Mouse (Mus musculus) embryonic facial prominence, embryonic 15.5 days (tissue): ENCODE results near the gene Phb2. TPM values are rescaled to one million over a fixed set of nuclear protein-coding genes. Genes with fewer than 3 reads are reported as not detected.

Experiments used
- ATAC-seq: fragments of 200-750 bp; cut with Nextera tagmentation; 2 replicates; pipeline ENCODE4 v1.8.0; 2017; ENCODE audit warnings: low read depth, moderate TSS enrichment; ENCODE audit not compliant: insufficient number of reproducible peaks, low FRiP score, low TSS enrichment
- H3K27ac ChIP-seq: fragments of 300-500 bp; sonication (generic); replicated peaks from 2 replicates; pipeline ENCODE4 v1.5.1; 2015; ENCODE audit warnings: mild to moderate bottlenecking, inconsistent platforms
- H3K27me3 ChIP-seq: fragments of 300-500 bp; sonication (generic); 2 replicates; pipeline ENCODE4 v1.6.1; 2015; ENCODE audit warnings: inconsistent platforms
- H3K36me3 ChIP-seq: fragments of 300-500 bp; sonication (generic); 2 replicates; pipeline ENCODE4 v1.6.1; 2015; ENCODE audit warnings: mild to moderate bottlenecking, inconsistent platforms
- H3K4me1 ChIP-seq: fragments of 300-500 bp; sonication (generic); 2 replicates; pipeline ENCODE4 v1.6.1; 2015; ENCODE audit warnings: inconsistent platforms
- H3K4me2 ChIP-seq: fragments of 300-500 bp; sonication (generic); replicated peaks from 2 replicates; pipeline ENCODE4 v1.6.1; 2015; ENCODE audit warnings: mild to moderate bottlenecking, inconsistent platforms
- H3K4me3 ChIP-seq: fragments of 300-500 bp; sonication (generic); replicated peaks from 2 replicates; pipeline ENCODE4 v1.5.1; 2015; ENCODE audit warnings: mild to moderate bottlenecking, inconsistent platforms
- H3K9ac ChIP-seq: fragments of 300-500 bp; sonication (generic); 2 replicates; pipeline ENCODE4 v1.6.1; 2015; ENCODE audit warnings: inconsistent platforms
- H3K9me3 ChIP-seq: fragments of 300-500 bp; sonication (generic); replicated peaks from 2 replicates; pipeline ENCODE4 v1.6.1; 2016; ENCODE audit warnings: inconsistent platforms
- WGBS: fragments of 180-500 bp; shearing (Covaris S2); methylation state at CpG from one replicate; pipeline ENCODE4 v1.1.7; 2015; 5-methylcytosine and 5-hydroxymethylcytosine counted together
- polyA plus RNA-seq: library from polyadenylated mRNA; unstranded; fragments of >200 nt; fragmentation: Nextera tagmentation; extraction: Ambion mirVana; gene quantifications from 2 replicates; pipeline ENCODE4 v1.2.1, GENCODE M21; 2015

Phb2 gene
- polyA plus RNA-seq, 1 experiment from 2014 or later = 301 TPM

DNA sequence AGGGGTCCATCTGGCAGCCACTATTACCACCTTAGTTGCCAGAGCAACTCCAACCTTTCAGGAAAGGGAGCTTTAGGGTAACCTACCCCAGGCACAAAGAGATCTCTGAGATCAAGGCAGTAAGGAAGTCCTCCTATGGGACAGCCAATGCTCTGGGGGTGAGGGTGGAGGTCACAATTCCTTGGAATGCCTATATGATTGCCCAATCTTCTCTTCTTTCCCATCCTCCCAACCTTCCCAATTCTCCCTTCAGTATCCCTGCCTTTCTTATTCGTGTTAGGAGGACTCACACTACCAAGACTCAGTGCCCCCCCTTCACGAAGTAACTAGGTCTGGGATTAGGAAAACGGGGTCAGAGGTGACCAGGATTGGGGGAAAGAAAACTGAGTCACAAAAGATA lies 43.2 kb downstream of the Phb2 start:
- WGBS = 1% methylated on average over 3 of the region's 3 CpGs
- peak overlapping the region; percentile 70 for H3K4me2 ChIP-seq
- H3K9ac ChIP-seq = peak overlapping the region; percentile 83
- no peaks in the 10 kb centered on the region for H3K9me3 ChIP-seq
- no peaks in the 10 kb centered on the region for H3K36me3 ChIP-seq
- ATAC-seq = no peak
- H3K4me1 ChIP-seq = peaks cover 45% of the 10 kb centered on the region
- no peaks in the 10 kb centered on the region for H3K27me3 ChIP-seq
- peak overlapping the region; percentile 78 for H3K4me3 ChIP-seq
- H3K27ac ChIP-seq = peak overlapping the region; percentile 98

DNA sequence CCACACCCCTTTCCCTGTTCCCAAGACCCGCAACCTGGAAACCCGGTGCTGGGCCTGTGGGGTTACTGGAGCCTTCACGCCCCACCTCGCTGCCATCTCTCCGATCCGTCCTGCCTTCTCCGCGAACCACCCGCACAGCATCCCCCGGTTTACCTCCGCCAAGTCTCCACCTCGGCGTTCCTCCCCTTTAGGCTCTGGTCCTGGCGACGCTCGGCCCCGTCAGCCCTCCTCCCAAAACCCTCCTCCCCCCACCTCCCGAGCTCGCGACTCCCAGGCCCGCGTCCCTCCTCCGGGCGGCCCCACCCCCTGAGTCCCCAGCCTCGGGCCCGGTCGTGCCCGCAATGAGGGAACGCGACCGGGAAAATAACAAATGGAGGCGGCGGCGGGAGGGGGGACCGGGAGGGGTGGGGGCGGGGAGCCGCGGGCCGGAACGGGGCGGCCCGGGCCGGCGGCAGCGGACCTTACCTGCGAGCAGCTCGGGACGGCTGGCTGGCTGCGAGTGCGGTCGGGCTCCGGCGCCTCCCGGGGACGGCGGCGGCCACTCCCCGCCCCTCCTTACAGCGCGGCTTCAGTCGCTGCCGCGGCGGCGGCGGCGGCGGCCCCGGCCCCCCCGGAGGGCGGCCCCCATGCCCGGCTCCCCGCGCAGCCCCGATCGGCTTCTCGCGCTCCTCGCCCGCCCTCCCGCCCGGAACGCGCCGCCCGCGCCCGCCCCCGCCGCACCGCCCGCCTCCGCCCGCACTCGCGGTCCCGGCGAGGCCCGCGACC lies 43.9 kb downstream of the Phb2 start, which contains the start of the genes Gm45234 and Atn1:
Gm45234 (minus strand) TSS at position 191 of the 765 bp plus-strand sequence.
Atn1 (minus strand) TSS at position 694 of the 765 bp plus-strand sequence.
- Histone ChIP-seq H3K4me1 (peaks cover 45% of the 10 kb centered on the region), H3K9ac (peak within 1 kb of the TSS; percentile 83), H3K4me3 (peak within 1 kb of the TSS; percentile 78), H3K36me3 (no peaks in the 10 kb centered on the region), H3K27me3 (no peaks in the 10 kb centered on the region), H3K9me3 (no peaks in the 10 kb centered on the region), H3K4me2 (peak within 1 kb of the TSS; percentile 70), H3K27ac (peak within 1 kb of the TSS; percentile 98)
- WGBS = 0% methylated on average over 56 of the region's 100 CpGs
- peak; percentile 60 for ATAC-seq

DNA sequence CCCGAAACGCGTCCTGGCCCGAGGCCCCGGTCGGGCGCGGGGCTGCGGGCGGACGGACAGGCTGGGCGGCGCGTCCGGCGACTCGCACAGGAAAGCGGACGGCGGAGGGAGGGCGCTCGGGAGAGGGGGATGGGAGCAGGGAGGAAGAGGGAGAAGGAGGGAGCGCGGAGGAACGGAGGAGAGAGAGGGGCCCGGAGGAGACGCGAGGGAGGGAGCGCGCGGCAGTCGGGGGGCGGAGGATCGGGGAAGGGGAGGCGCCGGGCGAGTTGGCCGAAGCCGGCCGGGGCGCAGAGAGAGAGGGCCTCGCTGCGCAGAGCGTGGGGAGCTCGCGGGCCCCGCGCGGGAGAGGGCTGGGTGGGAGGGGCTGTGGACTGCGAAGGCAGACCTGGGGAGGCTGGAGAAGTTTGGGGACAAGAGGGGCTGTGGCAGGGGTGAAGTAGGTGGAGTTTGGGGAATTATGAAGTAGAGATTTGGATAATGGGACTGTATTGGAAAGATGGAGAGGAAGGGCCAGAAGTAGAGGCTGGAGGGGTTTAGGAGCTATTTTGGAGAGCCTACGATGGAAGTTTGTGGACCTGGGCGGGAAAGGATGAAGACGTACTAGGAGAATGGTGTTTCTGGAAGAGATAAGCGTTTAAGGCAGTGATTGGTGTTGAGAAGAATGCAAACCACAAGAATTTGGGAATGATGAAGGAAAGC lies 44.7 kb downstream of the Phb2 start:
- H3K27me3 ChIP-seq = no peaks in the 10 kb centered on the region
- H3K4me3 ChIP-seq = peak overlapping the region; percentile 78
- ATAC-seq = peak; percentile 88
- under 1% methylated on average over 50 of the region's 54 CpGs for WGBS
- peak overlapping the region; percentile 70 for H3K4me2 ChIP-seq
- H3K36me3 ChIP-seq = no peaks in the 10 kb centered on the region
- peak overlapping the region; percentile 98 for H3K27ac ChIP-seq
- no peaks in the 10 kb centered on the region for H3K9me3 ChIP-seq
- peaks cover 45% of the 10 kb centered on the region for H3K4me1 ChIP-seq
- H3K9ac ChIP-seq = peak overlapping the region; percentile 83

DNA sequence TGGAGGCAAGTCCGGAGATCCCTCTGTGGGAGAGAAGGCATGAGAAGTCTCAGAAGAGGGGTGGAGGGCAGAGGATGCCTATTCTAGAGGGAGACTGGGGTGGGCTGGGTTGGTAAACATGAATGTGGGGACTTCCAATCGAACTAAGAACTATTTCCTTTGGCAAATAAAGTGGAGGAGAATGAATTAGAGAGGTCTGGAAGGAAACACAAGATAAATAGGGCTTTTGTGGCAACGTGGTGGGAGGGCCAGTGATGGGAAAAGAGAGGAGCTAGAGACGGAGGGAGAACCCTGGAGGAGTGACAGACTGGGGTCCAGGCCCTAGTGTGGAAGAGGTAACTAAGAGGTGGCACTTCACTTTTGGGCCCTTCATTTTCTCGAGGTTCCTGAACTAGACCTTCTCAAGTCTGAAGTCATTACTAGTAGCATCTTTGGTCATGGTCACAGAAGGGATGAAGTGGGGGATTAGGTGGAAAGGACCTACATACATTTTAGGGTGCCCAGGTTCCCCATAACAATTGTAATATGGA lies 45.3 kb downstream of the Phb2 start:
- Histone ChIP-seq H3K9ac (peak overlapping the region; percentile 83), H3K4me1 (peaks cover 45% of the 10 kb centered on the region), H3K4me3 (peak overlapping the region; percentile 78), H3K27ac (peak overlapping the region; percentile 98), H3K4me2 (peak overlapping the region; percentile 70), H3K9me3 (no peaks in the 10 kb centered on the region), H3K36me3 (no peaks in the 10 kb centered on the region), H3K27me3 (no peaks in the 10 kb centered on the region)
- ATAC-seq = no peak
- 5% methylated on average over 5 of the region's 5 CpGs for WGBS

DNA sequence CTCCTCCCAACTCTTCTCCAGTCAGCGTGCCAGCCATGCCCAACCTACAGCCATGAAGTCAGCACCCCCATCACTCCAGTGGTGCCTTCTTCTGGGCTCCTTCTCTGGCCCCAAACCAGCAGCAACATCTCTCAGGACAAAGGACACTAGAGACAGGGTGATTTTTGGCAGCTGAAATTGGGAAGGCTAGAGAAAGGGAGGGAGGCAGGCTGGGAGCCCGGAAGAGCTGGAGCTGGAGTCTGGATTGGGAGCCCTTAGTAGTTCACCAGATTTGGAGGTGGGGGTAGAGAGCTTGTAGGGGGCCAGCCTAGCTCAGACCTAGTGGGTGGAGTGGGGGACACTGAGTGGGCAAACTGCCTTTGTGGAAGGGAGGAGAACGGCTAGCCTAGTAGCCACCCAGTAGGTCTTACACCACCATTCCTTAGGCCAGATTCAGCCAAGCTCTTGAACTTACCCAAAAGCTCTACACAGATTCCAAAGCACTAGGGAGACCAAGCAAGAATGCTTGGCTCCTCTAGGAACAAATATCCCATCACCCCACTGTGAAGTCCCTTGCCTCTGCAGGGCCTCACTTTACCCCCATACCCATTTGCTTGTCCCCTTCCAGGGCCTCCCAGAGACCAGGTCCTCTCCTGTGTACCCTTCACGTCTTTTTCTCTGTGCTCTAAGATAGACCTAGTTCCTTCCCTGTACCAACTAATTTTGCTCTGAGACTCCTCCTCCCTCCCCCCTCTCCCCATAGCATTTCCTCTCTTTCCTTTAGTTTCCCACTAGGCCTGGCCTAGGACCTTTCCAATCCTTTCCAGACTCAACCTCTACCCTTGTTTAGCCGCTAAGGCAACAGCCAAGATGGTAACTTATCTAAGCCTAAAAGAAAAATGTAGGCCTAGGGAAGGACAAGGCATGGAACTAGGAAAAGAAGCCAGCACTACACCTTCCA lies 46.0 kb downstream of the Phb2 start:
- no peak for ATAC-seq
- peak overlapping the region; percentile 70 for H3K4me2 ChIP-seq
- peak overlapping the region; percentile 98 for H3K27ac ChIP-seq
- no peaks in the 10 kb centered on the region; the same call in 1 of the 2 replicates for H3K36me3 ChIP-seq
- H3K4me3 ChIP-seq = peak overlapping the region; percentile 78
- H3K27me3 ChIP-seq = no peaks in the 10 kb centered on the region
- 26% methylated on average over 5 of the region's 5 CpGs for WGBS
- H3K4me1 ChIP-seq = peaks cover 45% of the 10 kb centered on the region
- no peaks in the 10 kb centered on the region for H3K9me3 ChIP-seq
- peak overlapping the region; percentile 83 for H3K9ac ChIP-seq

DNA sequence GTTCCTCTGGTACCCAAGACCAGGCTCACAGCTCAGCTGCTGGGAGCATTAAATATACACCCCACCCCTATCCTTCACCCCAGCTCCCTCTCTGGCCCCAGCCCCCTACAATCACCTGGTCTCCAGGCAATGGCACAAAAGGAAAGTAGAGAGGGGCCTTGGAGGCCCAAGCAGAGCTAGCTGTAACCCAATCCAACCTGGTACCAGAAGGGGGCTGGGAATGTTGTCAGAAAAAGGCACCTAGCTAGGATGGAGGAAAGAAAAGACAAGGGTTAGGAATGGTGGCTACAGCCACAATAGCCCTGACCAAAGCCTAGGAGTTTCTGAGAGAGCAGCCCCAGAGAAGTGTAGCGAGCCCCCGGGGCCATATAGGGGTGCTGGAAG lies 46.7 kb downstream of the Phb2 start:
- H3K36me3 ChIP-seq = no peaks in the 10 kb centered on the region; the same call in 1 of the 2 replicates
- no peaks in the 10 kb centered on the region for H3K9me3 ChIP-seq
- no peak for ATAC-seq
- H3K4me2 ChIP-seq = peak overlapping the region; percentile 70
- no peak overlapping the region for H3K9ac ChIP-seq
- H3K27ac ChIP-seq = peak overlapping the region; percentile 98
- peak overlapping the region; percentile 78; the same call in 1 of the 2 replicates for H3K4me3 ChIP-seq
- H3K27me3 ChIP-seq = no peaks in the 10 kb centered on the region
- peaks cover 42% of the 10 kb centered on the region for H3K4me1 ChIP-seq
- 46% methylated on average over 2 of the region's 2 CpGs for WGBS

DNA sequence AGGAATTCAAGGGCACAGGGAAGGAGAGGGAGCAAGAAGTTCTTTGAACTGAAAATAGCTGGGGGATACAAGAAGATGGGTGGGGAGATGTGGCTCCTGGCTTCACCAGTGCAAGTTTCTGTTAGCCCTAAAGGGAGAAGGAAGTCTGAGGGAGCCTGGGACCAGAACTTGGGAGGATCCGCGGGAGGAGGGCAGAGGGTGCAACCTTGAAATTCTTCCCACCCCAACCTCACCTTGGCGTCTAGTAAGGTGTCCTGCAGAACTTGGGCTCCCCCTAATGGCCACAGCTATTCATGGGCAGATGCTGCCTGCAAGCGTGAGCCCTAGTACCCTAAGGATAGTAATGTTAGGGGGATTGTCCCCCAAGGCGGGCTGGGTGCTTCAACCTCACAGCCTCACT lies 47.1 kb downstream of the Phb2 start:
- H3K9ac ChIP-seq = no peak overlapping the region
- no peaks in the 10 kb centered on the region; the same call in 1 of the 2 replicates for H3K36me3 ChIP-seq
- no peaks in the 10 kb centered on the region for H3K9me3 ChIP-seq
- WGBS = 3% methylated on average over 5 of the region's 5 CpGs
- H3K27me3 ChIP-seq = no peaks in the 10 kb centered on the region
- 0 out of 2 replicates have a peak overlapping the region, but pooled peaks have one; percentile 78 for H3K4me3 ChIP-seq
- ATAC-seq = 0 out of 2 replicates have a peak, but pooled peaks have one; percentile 22
- H3K4me1 ChIP-seq = peaks cover 39% of the 10 kb centered on the region
- peak overlapping the region; percentile 70 for H3K4me2 ChIP-seq
- H3K27ac ChIP-seq = peak overlapping the region; percentile 98

DNA sequence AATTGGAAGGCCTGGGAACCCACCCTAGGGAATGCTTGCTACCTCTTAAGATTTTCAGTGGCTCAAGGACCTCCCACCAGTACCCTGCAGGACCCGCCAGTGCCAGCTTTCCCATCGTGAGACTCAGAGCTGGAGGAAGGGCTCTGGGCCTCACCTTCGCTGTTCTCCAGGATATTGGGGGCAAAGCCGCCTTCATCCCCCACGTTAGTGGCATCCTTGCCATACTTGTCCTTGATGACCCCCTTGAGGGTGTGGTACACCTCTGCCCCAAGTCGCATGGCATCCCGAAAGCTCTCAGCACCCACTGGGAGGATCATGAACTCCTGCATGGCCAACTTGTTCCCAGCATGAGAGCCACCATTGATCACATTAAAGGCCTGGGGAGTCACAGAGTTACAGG lies 53.8 kb downstream of the Phb2 start:
- no peak for ATAC-seq
- H3K36me3 ChIP-seq = peaks cover 4% of the 10 kb centered on the region; the same call in 1 of the 2 replicates
- H3K27ac ChIP-seq = no peak overlapping the region
- no peaks in the 10 kb centered on the region for H3K9me3 ChIP-seq
- 75% methylated on average over 7 of the region's 7 CpGs for WGBS
- H3K4me2 ChIP-seq = no peak overlapping the region
- H3K4me1 ChIP-seq = peaks cover 26% of the 10 kb centered on the region
- no peak overlapping the region for H3K9ac ChIP-seq
- H3K4me3 ChIP-seq = no peak overlapping the region
- H3K27me3 ChIP-seq = no peaks in the 10 kb centered on the region
